Mouse (Mus musculus) lung, postnatal 10 days (tissue): Measurements from ENCODE around the gene Kansl3.

Source experiments
- DNase-seq: peaks from one replicate; pipeline ENCODE4 v3.0.0; 2021

Gene Kansl3

DNA sequence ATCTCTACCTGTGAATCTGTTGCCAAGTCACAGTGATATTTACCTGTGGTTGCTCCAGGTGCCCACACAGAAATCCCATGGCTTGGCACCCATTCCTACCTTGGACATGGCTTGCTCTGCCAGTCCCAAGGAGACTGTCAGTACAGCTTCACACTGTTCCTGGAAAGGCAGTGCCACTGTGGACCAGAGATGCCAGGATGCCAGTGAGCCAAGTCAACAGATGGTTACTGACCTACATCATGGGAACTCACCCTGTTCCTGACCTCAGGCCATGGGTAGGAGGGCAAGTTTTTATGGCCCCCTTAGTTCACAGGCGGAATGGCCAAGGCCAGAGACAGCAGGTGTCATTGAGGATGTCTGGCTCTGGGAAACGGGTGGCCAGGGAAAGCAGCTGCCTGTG, 47.8 kb downstream of the Kansl3 start:
- DNase-seq, result no peak

DNA sequence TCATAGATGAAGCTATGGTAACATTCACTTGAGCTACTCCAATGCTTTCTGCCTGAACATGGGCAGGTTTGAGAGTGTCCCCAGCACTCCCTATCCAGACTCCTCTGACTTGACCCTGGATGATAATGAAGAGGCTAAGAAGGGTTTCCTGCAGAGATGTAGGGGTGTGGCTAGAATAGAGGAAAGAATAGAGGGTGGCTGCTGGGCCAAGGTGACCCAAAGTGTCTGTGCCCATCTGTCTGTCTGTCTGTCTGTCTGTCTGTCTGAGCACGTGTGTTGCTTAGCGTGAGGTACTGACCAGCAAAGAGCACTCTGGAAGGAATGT, 53.2 kb downstream of the Kansl3 start:
- DNase-seq, result no peak

DNA sequence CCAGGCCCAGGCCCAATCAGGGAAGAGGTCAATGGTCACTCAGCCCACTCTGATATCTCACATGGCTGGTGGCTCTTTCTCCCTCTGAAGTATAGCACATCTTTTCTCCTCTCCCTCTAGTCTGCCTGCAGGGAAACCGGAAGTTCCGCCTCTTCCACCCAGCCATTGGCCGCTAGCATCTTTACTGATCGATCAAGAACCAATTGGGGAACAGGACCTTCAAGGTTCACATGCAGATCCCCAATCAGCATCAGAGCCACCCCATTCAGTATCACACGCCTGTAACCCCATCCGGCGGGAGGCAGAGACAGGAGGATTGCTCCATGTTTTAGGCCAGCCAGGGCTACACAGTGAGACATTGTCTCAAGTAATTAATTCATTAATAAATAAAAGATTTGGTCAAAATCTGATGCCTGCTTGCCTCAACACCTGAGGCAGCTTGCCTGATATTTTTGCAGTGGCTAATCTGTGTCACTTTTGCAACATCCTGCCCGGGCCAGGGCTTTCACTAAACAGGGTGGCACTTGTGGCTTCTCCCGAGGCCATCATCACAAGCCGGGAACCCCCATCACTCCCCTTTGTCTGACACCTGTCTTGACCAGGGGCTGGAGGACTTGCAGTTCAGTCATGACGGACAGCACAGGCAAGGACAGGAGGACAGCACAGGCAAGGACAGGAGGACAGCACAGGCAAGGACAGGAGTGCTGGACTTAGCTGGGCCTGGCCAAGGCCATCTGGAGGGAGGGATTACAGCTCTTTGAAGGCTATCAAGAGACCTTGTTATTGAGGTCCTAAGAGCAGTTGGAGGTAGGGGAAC, 53.8 kb downstream of the Kansl3 start:
- no peak for DNase-seq

GRCm38 (mm10) chr1:36309498-36309901, 59.5 kb downstream of the Kansl3 start:
- peak; percentile 85 for DNase-seq

DNA sequence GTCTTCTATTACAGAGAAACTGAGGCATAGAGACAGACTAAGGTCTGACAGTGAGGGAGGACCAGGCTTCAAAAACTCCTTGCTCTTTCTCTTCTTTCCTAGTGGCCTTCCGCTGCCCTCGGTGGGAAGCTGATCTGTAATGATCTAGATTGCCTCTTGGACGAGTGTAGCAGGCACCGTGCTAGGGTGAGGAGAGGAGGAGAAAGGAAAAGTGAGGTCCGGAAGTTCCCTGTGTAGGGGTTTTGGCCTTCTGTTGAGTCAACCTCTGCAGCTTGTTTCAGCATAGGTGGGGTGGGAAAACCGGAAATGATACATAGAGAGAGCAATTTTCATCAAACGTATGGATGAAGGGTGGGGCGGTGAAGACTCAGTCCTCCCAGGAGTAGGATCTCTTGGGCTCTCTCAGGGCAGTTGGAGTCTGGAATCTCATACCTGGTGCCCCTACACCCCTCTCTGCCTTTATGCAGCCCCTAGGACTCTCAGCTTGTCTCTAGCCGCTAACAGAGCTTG, 60.0 kb downstream of the Kansl3 start:
- DNase-seq, result no peak

GRCm38 (mm10) chr1:36308451-36308901, 60.5 kb downstream of the Kansl3 start:
- no peak for DNase-seq

- peak; percentile 93 for DNase-seq
Observed at GRCm38 (mm10) chr1:36307495-36308280, 61.3 kb downstream of the Kansl3 start, which contains the start of gene Arid5a. Gene Arid5a (plus strand): TSS chr1:36307733.

DNA sequence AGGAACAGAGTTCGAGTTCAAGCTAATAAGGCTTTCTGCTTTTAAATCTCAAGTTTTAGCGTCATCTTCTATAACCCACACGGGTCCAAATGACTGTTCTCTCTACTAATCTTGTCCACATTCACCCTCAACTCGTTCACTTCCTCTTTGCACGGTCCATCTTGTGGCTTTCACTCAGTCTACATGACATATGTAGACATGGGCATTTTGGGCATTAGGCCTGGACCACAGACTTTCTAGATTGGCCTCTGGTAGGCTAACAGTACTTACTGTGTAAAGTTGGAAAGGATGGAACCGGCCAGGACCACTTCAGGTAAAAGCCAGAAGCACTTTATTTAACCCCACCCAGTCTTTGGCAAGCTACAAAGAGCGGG, 61.9 kb downstream of the Kansl3 start:
- DNase-seq, result no peak

GRCm38 (mm10) chr1:36306120-36306519, 62.9 kb downstream of the Kansl3 start:
- no peak for DNase-seq

DNA sequence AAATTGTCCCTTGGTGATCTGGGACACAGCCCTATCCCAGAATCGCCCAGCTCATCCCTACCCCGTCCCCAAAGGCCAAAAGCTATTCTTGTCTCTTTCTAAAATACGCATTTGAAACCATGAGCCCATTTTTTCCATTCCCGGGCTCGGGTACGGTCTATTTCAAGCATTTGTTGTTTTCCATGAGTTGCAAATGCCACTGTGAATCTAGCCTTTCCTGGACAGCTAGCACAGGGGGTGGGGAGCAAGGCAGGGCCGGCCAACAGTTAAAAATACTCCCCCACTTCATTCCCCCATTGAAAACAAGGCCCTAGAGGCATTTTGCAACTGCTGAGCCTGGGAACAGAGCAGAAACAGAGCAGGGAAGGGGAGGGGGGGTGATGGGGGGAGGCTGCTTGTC, 64.2 kb downstream of the Kansl3 start:
- peak; percentile 71 for DNase-seq

DNA sequence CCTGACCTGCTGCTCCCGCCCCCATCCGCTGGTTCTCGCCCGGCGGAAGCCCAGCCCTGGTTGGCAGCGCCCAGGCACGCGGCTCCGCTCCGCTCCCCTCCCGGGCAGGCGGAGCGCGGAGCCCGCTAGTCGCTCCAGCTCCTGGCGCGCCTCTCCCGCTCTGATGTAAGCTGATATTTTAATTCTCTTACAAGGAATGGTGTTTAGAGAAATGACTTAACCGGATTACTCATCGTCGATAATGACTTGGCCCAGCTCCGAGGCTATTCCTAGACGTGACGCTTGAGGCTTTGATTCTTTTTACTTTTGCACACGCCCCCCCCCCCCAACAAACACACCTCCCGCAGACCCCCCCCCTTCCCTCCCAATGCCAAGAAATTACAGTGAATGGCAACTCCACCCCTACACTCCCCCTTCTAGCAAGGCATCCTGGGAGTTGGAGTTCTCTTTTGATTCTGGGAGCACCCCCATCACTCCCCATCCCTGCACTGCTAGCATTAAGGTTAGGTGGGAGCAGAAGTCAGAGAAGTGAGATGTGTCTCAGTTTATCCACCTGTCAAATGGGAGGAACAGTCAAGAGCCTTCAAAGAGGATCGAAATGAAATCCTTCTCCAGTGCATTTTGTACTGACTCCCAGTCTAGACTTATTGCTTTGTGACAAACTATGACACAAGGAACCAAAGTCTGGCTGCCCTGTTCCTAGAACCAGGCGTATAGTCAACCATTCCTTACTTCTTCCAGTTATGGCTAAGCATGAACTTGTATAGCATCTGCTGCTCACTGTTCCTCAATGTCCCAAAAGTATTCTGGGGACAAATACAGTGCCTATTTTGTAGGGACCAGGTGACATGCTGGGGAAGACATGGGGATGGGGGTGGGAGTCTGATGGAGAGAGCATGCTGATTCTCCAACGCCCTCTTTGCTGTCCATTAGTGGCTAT, 65.3 kb downstream of the Kansl3 start:
- DNase-seq, result peak; percentile 95

DNA sequence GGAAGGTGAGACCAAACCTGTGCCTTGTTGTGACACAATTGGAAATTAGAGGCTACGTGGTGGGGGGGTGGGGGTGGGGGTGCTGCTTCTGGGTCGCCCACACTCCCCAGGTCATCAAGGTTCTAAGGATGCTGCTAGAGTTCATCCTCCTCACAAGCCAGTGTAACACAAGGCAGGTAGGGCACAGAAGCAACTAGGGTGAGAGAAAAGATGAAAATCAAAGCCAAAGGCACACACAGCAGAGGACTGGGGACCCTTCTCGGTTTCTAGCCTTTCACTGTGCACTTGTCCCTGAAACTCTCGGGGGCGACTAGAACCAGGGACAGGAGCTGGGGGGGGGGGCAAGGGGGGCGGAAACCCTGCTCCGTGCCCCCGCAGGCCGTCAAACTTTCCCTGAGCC, 66.0 kb downstream of the Kansl3 start:
- DNase-seq, result no peak

GRCm38 (mm10) chr1:36302273-36302672, 66.7 kb downstream of the Kansl3 start:
- no peak for DNase-seq

DNA sequence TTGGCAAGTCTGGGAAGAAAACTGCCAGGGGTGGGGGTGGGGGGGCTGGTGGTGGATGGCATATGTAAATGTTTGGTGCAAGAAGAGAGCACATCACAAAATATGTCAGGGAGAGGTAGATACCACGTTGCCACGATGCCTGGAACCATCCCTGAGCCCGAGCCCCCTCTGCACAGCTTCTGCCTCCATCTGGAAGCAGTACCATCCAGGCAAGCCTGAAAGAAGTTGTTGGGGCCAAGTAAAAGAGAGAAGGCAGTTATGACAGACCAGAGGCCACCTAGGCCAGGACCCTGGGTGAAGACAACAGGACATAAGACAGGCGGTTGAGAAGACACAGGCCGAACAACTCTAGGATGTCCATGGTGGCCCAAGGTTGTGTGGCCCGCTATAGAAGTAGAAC, 68.5 kb downstream of the Kansl3 start:
- no peak for DNase-seq

DNA sequence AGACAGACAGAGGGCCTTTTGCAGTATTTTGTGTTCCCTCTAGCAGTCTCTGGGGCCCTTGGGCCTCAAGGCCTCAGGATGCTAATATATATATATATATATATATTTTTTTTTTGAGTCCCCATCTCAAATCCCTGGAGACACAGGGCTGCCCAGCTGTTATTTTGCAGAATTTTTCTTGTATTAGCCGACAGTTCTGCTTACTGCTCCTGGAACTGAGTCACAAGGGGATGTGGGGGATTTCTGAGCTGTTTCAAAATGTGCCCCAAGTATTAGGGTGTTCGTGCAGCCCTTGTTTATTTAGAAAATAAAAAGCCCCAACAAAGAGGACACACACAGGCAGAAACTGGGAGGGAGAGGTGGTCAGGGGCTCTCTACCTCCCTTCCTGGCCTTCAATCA, 69.3 kb downstream of the Kansl3 start:
- DNase-seq, result no peak

GRCm38 (mm10) chr1:36299126-36299525, 69.9 kb downstream of the Kansl3 start:
- DNase-seq, result no peak

DNA sequence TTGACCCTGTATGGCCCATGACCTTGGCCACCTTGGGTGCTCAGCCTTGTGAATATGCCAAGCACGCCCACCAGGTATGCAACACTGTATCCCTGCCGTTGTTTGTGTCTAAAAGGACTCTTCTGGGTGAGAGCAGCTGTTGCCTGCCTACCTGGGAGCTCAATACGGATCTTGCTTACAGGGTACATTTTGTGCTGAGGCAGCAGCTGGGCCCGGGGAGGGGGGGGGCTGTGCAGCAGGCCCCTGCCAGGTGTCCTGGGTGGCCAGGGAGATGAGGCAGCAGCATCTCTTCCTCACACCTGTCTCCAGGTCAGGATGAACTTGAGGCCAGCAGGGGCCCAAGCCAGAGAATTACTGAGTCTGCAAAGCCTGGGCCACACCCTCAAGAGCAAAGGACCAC, 70.9 kb downstream of the Kansl3 start:
- no peak for DNase-seq

- DNase-seq, result no peak
Observed at GRCm38 (mm10) chr1:36296466-36297149, 72.4 kb downstream of the Kansl3 start.

DNA sequence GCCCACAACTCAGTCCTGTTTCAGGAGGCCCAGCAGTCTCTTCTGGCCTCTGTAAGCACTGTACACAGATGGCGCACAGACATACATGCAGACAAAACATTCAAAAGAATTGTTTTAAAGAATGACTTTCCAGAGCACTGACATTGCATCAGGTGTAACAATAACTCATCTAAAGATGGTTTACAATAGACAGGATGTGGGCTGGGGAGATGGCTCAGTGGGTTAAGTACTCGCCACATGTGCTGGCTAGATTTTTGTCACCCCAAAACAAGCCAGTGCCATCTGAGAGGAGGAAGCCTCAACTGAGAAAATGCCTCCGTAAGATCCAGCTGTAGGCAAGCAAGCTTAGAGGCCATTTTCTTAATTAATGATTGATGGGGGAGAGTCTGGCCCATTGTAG, 74.6 kb downstream of the Kansl3 start:
- DNase-seq, result no peak

DNA sequence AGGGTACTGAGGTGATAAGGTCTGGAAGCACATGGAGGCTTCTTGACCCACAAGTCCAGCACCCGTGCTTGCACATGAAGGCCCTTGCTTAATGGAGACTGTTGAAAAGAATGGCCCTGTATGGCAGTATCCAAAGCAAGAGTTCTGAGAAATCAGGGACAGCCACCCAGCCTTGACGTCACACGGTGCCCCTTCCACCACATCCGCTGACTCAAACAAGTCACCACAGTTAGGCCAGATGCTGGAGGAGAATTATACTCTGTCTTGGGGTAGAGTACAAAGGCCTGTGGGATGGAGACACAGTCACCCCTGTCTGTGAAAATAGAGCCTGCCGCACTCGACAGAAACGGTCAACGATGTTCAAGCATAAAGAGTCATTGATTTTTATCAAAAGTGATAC, 75.5 kb downstream of the Kansl3 start:
- no peak for DNase-seq
